Mouse (Mus musculus): ENCODE results near the gene Gtf2e1. TPM values are rescaled to one million over a fixed set of nuclear protein-coding genes. Genes with fewer than 3 reads are reported as not detected.

Gene Gtf2e1
- polyA plus RNA-seq, 1 experiment from 2014 or later, result 45.4 TPM

DNA sequence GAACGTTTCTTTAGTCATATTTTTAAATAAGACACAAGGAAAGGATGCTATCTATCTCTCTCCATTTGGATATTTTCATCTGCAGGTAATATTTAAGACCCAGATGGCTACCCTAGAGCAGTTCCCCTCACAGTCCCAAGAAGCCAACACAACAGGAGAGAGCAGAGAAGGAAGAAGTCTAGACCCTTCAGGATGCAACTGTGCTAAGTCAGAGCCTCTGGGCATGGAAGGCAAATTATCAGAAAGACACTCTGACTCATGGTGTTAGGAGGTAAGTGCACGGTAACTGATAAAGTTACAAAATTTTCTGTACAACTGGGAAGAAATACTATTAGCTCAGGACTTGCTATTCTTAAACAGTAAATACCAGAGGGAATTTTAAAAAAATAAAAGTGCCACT is 20.9 kb downstream of the Gtf2e1 start:
- DNase-seq (ENCODE audit: low spot score), result no peak
- no peaks in the 10 kb centered on the region for H3K4me1 ChIP-seq (ENCODE audit: control insufficient read depth, insufficient read depth, low read length)
- H3K27ac ChIP-seq (replicated peaks; ENCODE audit: low read depth, low read length), result no peak overlapping the region
- no peak overlapping the region for H3K9ac ChIP-seq (ENCODE audit: low read length)
- no peak overlapping the region for H3K4me2 ChIP-seq (ENCODE audit: low read depth, severe bottlenecking)
- 91% methylated on average over 2 of the region's 2 CpGs for WGBS
- no peaks in the 10 kb centered on the region for H3K9me3 ChIP-seq (ENCODE audit: control insufficient read depth, low read length)
- H3K4me3 ChIP-seq (ENCODE audit: low read depth, low read length), result no peak overlapping the region
- peaks cover 15% of the 10 kb centered on the region for H3K36me3 ChIP-seq (ENCODE audit: control insufficient read depth, insufficient read depth, low read length)
- no peaks in the 10 kb centered on the region for H3K27me3 ChIP-seq (ENCODE audit: control insufficient read depth, insufficient read depth, low read length)
- no peak for ATAC-seq (ENCODE audit: insufficient number of reproducible peaks, low FRiP score, low TSS enrichment, low read depth)

- H3K27me3 ChIP-seq (ENCODE audit: control insufficient read depth, insufficient read depth, low read length), result no peaks in the 10 kb centered on the region
- no peaks in the 10 kb centered on the region for H3K9me3 ChIP-seq (ENCODE audit: control insufficient read depth, low read length)
- WGBS, result 91% methylated on average over 4 of the region's 4 CpGs
- ATAC-seq (ENCODE audit: insufficient number of reproducible peaks, low FRiP score, low TSS enrichment, low read depth), result no peak
- H3K4me3 ChIP-seq (ENCODE audit: low read depth, low read length), result no peak overlapping the region
- DNase-seq (ENCODE audit: low spot score), result no peak
- H3K9ac ChIP-seq (ENCODE audit: low read length), result no peak overlapping the region
- peaks cover 11% of the 10 kb centered on the region; the same call in 1 of the 2 replicates for H3K36me3 ChIP-seq (ENCODE audit: control insufficient read depth, insufficient read depth, low read length)
- H3K4me1 ChIP-seq (ENCODE audit: control insufficient read depth, insufficient read depth, low read length), result no peaks in the 10 kb centered on the region
- no peak overlapping the region for H3K27ac ChIP-seq (replicated peaks; ENCODE audit: low read depth, low read length)
- H3K4me2 ChIP-seq (ENCODE audit: low read depth, severe bottlenecking), result no peak overlapping the region
Measured at GRCm38 (mm10) chr16:37517596-37518211, 21.9 kb downstream of the Gtf2e1 start.

DNA sequence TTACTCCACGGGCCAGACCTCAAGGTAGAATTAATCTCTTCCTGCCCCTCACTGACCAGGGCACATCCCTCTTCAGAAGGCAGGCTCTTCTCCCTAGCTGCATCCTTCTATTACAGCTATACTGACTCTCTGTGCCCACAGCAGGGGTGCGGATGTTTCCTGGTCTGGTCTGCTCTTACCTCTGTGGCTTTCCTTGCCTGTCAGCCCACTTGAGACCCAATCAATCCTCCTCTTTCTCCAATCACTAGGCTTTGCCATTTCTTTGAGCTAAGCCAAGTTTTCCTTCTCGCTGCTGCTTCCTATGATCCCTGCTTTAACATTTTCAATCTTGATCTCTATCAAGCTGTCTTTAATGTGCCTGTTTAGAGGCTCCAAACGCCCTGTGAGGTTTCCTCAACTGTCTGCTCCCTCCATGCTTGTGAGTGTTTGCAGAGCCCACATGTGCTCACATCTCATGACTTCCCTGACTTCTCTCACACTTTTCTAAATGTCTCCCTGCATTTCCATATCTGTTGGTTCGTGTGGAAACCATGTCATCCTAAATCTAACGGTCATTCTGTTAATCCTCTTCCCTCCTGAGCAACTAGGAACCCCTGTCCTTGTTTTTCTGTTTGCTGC is 23.1 kb downstream of the Gtf2e1 start:
- H3K9me3 ChIP-seq (ENCODE audit: control insufficient read depth, low read length), result no peaks in the 10 kb centered on the region
- no peak overlapping the region for H3K27ac ChIP-seq (replicated peaks; ENCODE audit: low read depth, low read length)
- WGBS, result 86% methylated on average over 6 of the region's 6 CpGs

GRCm38 (mm10) chr16:37514644-37515043 is 24.9 kb downstream of the Gtf2e1 start:
- H3K9me3 ChIP-seq (ENCODE audit: control insufficient read depth, low read length), result no peaks in the 10 kb centered on the region
- H3K36me3 ChIP-seq (ENCODE audit: control insufficient read depth, insufficient read depth, low read length), result peaks cover 9% of the 10 kb centered on the region
- no peak for ATAC-seq (ENCODE audit: insufficient number of reproducible peaks, low FRiP score, low TSS enrichment, low read depth)
- H3K27me3 ChIP-seq (ENCODE audit: control insufficient read depth, insufficient read depth, low read length), result no peaks in the 10 kb centered on the region
- no peak overlapping the region for H3K4me2 ChIP-seq (ENCODE audit: low read depth, severe bottlenecking)
- no peak overlapping the region for H3K27ac ChIP-seq (replicated peaks; ENCODE audit: low read depth, low read length)
- no peak overlapping the region for H3K4me3 ChIP-seq (ENCODE audit: low read depth, low read length)
- 90% methylated on average over 8 of the region's 8 CpGs for WGBS
- no peak overlapping the region for H3K9ac ChIP-seq (ENCODE audit: low read length)
- no peak for DNase-seq (ENCODE audit: low spot score)
- H3K4me1 ChIP-seq (ENCODE audit: control insufficient read depth, insufficient read depth, low read length), result no peaks in the 10 kb centered on the region

More for the DNA sequence above, 23.1 kb downstream of the Gtf2e1 start:
- Histone ChIP-seq H3K27me3 (ENCODE audit: control insufficient read depth, insufficient read depth, low read length) (no peaks in the 10 kb centered on the region), H3K4me3 (ENCODE audit: low read depth, low read length) (no peak overlapping the region), H3K36me3 (ENCODE audit: control insufficient read depth, insufficient read depth, low read length) (peaks cover 9% of the 10 kb centered on the region), H3K9ac (ENCODE audit: low read length) (no peak overlapping the region), H3K4me2 (ENCODE audit: low read depth, severe bottlenecking) (no peak overlapping the region), H3K4me1 (ENCODE audit: control insufficient read depth, insufficient read depth, low read length) (no peaks in the 10 kb centered on the region)
- ATAC-seq (ENCODE audit: insufficient number of reproducible peaks, low FRiP score, low TSS enrichment, low read depth) (no peak), DNase-seq (ENCODE audit: low spot score) (no peak)

DNA sequence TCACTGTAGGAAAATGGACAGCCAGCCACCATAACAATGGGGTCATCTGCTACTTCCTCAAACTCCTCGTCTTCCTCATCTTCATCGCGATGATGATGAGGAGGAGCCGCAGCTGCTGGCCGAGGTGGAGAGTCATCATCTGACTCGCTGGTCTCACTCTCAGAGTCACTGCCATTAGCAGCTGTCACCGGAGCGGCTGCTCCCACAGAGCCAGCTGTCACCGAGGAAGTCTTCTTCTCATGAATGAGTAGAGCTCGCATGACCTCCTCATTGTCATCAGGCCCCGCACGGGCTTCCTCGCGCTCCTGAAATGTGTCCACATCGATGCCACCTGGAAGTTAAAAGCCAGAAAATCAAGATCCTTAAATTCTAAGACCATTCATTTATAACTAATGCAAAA is 28.1 kb downstream of the Gtf2e1 start:
- no peaks in the 10 kb centered on the region for H3K9me3 ChIP-seq (ENCODE audit: control insufficient read depth, low read length)
- H3K4me1 ChIP-seq (ENCODE audit: control insufficient read depth, insufficient read depth, low read length), result no peaks in the 10 kb centered on the region
- H3K36me3 ChIP-seq (ENCODE audit: control insufficient read depth, insufficient read depth, low read length), result peaks cover 9% of the 10 kb centered on the region
- no peak for DNase-seq (ENCODE audit: low spot score)
- H3K27me3 ChIP-seq (ENCODE audit: control insufficient read depth, insufficient read depth, low read length), result no peaks in the 10 kb centered on the region
- 95% methylated on average over 15 of the region's 15 CpGs for WGBS
- H3K27ac ChIP-seq (replicated peaks; ENCODE audit: low read depth, low read length), result no peak overlapping the region
- H3K4me3 ChIP-seq (ENCODE audit: low read depth, low read length), result no peak overlapping the region
- no peak overlapping the region for H3K9ac ChIP-seq (ENCODE audit: low read length)
- no peak overlapping the region for H3K4me2 ChIP-seq (ENCODE audit: low read depth, severe bottlenecking)
- ATAC-seq (ENCODE audit: insufficient number of reproducible peaks, low FRiP score, low TSS enrichment, low read depth), result no peak

DNA sequence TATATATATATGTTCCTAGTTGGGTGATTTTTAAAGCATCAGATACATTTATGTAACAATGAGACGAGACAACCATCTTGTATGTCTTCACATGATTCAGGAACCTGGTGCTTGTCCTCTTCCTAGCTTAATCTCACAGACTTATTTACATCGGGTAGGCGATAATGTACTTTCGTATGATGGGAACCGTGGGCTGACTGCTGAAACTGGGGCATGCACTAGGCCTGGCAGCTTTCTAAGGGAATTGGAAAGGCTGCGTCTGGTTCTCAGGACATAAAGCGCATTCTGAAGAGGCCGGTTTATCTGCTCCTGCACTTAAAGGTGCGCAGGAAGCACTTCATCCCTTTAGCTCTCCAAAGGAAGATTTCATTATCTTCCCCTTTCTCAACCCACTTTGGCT is 32.8 kb downstream of the Gtf2e1 start:
- ATAC-seq (ENCODE audit: insufficient number of reproducible peaks, low FRiP score, low TSS enrichment, low read depth) (no peak), DNase-seq (ENCODE audit: low spot score) (no peak)
- WGBS, result 97% methylated on average over 9 of the region's 9 CpGs
- no peaks in the 10 kb centered on the region for H3K4me1 ChIP-seq (ENCODE audit: control insufficient read depth, insufficient read depth, low read length)
- no peaks in the 10 kb centered on the region for H3K27me3 ChIP-seq (ENCODE audit: control insufficient read depth, insufficient read depth, low read length)
- no peaks in the 10 kb centered on the region for H3K9me3 ChIP-seq (ENCODE audit: control insufficient read depth, low read length)
- no peak overlapping the region for H3K27ac ChIP-seq (replicated peaks; ENCODE audit: low read depth, low read length)
- peaks cover 5% of the 10 kb centered on the region for H3K36me3 ChIP-seq (ENCODE audit: control insufficient read depth, insufficient read depth, low read length)
- no peak overlapping the region for H3K4me3 ChIP-seq (ENCODE audit: low read depth, low read length)
- no peak overlapping the region for H3K4me2 ChIP-seq (ENCODE audit: low read depth, severe bottlenecking)
- H3K9ac ChIP-seq (ENCODE audit: low read length), result no peak overlapping the region

DNA sequence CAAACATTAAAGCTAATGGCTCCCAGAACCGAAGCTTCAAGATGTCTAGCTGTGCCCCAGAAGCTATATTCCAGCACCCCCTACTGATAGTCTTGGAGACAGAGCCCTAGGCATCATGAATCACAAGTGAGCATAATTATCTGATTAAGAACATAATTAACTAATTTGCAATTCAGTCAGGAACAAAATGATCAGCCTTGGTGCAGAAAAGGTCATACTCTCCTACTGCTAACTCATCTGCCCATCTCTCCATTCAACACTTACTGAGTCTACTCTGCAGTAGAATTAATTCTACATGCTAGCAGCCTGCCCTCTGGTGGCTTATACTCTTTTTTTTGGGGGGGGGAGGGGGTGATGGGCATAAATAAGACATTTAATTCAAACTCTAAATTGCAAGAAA is 35.1 kb downstream of the Gtf2e1 start:
- no peaks in the 10 kb centered on the region for H3K9me3 ChIP-seq (ENCODE audit: control insufficient read depth, low read length)
- H3K4me3 ChIP-seq (ENCODE audit: low read depth, low read length), result no peak overlapping the region
- 47% methylated on average over 1 of the region's 1 CpGs for WGBS
- no peak overlapping the region for H3K4me2 ChIP-seq (ENCODE audit: low read depth, severe bottlenecking)
- ATAC-seq (ENCODE audit: insufficient number of reproducible peaks, low FRiP score, low TSS enrichment, low read depth) (no peak), DNase-seq (ENCODE audit: low spot score) (no peak)
- no peak overlapping the region for H3K27ac ChIP-seq (replicated peaks; ENCODE audit: low read depth, low read length)
- no peak overlapping the region for H3K9ac ChIP-seq (ENCODE audit: low read length)
- no peaks in the 10 kb centered on the region for H3K36me3 ChIP-seq (ENCODE audit: control insufficient read depth, insufficient read depth, low read length)
- H3K4me1 ChIP-seq (ENCODE audit: control insufficient read depth, insufficient read depth, low read length), result no peaks in the 10 kb centered on the region
- H3K27me3 ChIP-seq (ENCODE audit: control insufficient read depth, insufficient read depth, low read length), result no peaks in the 10 kb centered on the region

DNA sequence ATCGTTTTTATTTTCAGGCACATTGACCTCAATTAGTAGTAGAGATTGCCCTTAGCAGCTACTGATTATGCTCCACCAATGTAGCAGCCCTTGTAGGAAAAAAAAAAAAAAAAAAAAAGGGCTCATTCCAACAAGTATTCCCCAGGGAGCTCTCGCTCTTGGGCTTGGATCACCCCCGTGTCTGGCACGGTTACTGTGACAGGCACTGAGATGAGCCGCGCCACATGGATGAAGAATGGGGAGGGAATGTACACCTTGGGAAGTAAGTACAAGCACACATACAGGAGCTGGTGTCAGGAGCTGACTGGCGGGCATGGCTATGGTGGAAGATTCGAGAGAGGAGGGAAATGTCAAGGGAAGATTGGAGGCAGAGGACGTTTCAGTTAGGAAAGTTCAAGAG is 41.0 kb downstream of the Gtf2e1 start:
- no peaks in the 10 kb centered on the region for H3K4me1 ChIP-seq (ENCODE audit: control insufficient read depth, insufficient read depth, low read length)
- H3K9me3 ChIP-seq (ENCODE audit: control insufficient read depth, low read length), result no peaks in the 10 kb centered on the region
- H3K4me3 ChIP-seq (ENCODE audit: low read depth, low read length), result no peak overlapping the region
- WGBS, result 79% methylated on average over 9 of the region's 9 CpGs
- no peaks in the 10 kb centered on the region for H3K27me3 ChIP-seq (ENCODE audit: control insufficient read depth, insufficient read depth, low read length)
- DNase-seq (ENCODE audit: low spot score) (no peak), ATAC-seq (ENCODE audit: insufficient number of reproducible peaks, low FRiP score, low TSS enrichment, low read depth) (no peak)
- no peak overlapping the region for H3K9ac ChIP-seq (ENCODE audit: low read length)
- H3K27ac ChIP-seq (replicated peaks; ENCODE audit: low read depth, low read length), result no peak overlapping the region
- H3K4me2 ChIP-seq (ENCODE audit: low read depth, severe bottlenecking), result no peak overlapping the region
- H3K36me3 ChIP-seq (ENCODE audit: control insufficient read depth, insufficient read depth, low read length), result no peaks in the 10 kb centered on the region

DNA sequence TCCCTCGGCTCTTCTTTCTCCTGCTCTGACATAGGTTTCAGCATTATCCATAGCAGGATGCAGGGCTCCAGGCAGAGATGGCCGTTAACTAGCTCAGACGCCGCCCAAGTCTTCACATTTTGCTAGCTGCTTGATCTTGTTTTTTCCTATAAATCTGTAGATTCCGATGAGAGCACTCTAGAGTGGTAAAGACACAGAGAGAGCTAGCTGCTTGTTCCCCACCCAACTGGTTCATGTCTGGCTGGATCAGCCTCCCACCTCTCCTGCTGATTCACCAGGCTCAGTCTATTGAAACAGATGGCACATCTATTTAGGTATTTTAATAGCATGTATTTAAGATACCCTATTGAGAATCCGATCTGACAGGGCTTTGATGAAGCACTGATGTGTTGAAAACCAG is 44.6 kb downstream of the Gtf2e1 start:
- Histone ChIP-seq H3K27ac (replicated peaks; ENCODE audit: low read depth, low read length) (no peak overlapping the region), H3K36me3 (ENCODE audit: control insufficient read depth, insufficient read depth, low read length) (no peaks in the 10 kb centered on the region), H3K27me3 (ENCODE audit: control insufficient read depth, insufficient read depth, low read length) (no peaks in the 10 kb centered on the region), H3K4me1 (ENCODE audit: control insufficient read depth, insufficient read depth, low read length) (no peaks in the 10 kb centered on the region), H3K4me2 (ENCODE audit: low read depth, severe bottlenecking) (no peak overlapping the region), H3K4me3 (ENCODE audit: low read depth, low read length) (no peak overlapping the region), H3K9me3 (ENCODE audit: control insufficient read depth, low read length) (no peaks in the 10 kb centered on the region), H3K9ac (ENCODE audit: low read length) (no peak overlapping the region)
- 79% methylated on average over 6 of the region's 6 CpGs for WGBS
- DNase-seq (ENCODE audit: low spot score) (no peak), ATAC-seq (ENCODE audit: insufficient number of reproducible peaks, low FRiP score, low TSS enrichment, low read depth) (no peak)

Measured in limb, embryonic 11.5 days (tissue).